Mouse (Mus musculus): ENCODE data around the gene Zfyve28. TPM values are rescaled to one million over a fixed set of nuclear protein-coding genes. Genes with fewer than 3 reads are reported as not detected.

Zfyve28 gene
- 4.6 and 5.4 TPM in 2 replicates for polyA plus RNA-seq (2015; fragmentation: Nextera tagmentation; extraction: Ambion mirVana)

GRCm38 (mm10) chr5:34288154-34288716 is at the start of gene Zfyve28, which contains the start of gene Cfap99:
Gene Zfyve28, minus strand, starts transcription at chr5:34288449.
Gene Cfap99, plus strand, starts transcription at chr5:34288600.
- peak within 1 kb of the TSS; percentile 73 for H3K4me3 ChIP-seq
- peak within 1 kb of the TSS; percentile 91 for H3K4me2 ChIP-seq
- H3K4me1 ChIP-seq (replicated peaks): peaks cover 20% of the 10 kb centered on the region
- no peaks in the 10 kb centered on the region for H3K36me3 ChIP-seq
- H3K9ac ChIP-seq: peak within 1 kb of the TSS; percentile 76
- H3K9me3 ChIP-seq: no peaks in the 10 kb centered on the region
- under 1% methylated on average over 70 of the region's 83 CpGs for WGBS
- peak; percentile 99 for ATAC-seq (ENCODE audit: low FRiP score)
- peak within 1 kb of the TSS; percentile 69 for H3K27ac ChIP-seq
- H3K27me3 ChIP-seq: peaks cover 53% of the 10 kb centered on the region

- no peaks in the 10 kb centered on the region for H3K9me3 ChIP-seq
- H3K4me2 ChIP-seq: peak overlapping the region; percentile 92
- peak overlapping the region; percentile 98 for H3K4me3 ChIP-seq
- WGBS: under 1% methylated on average over 42 of the region's 42 CpGs
- peaks cover 28% of the 10 kb centered on the region for H3K4me1 ChIP-seq (replicated peaks)
- ATAC-seq (ENCODE audit: low FRiP score): peak; percentile 31
- peak overlapping the region; percentile 98 for H3K9ac ChIP-seq
- H3K27me3 ChIP-seq: no peaks in the 10 kb centered on the region
- peak overlapping the region; percentile 95 for H3K27ac ChIP-seq
- no peaks in the 10 kb centered on the region for H3K36me3 ChIP-seq
Observed at GRCm38 (mm10) chr5:34336775-34337450, 48.7 kb upstream of the Zfyve28 start.

- H3K27me3 ChIP-seq: no peaks in the 10 kb centered on the region
- H3K36me3 ChIP-seq: no peaks in the 10 kb centered on the region
- ATAC-seq (ENCODE audit: low FRiP score): peak; percentile 99
- peaks cover 28% of the 10 kb centered on the region for H3K4me1 ChIP-seq (replicated peaks)
- peak within 1 kb of the TSS; percentile 98 for H3K9ac ChIP-seq
- no peaks in the 10 kb centered on the region for H3K9me3 ChIP-seq
- H3K4me3 ChIP-seq: peak within 1 kb of the TSS; percentile 98
- under 1% methylated on average over 66 of the region's 67 CpGs for WGBS
- H3K4me2 ChIP-seq: peak within 1 kb of the TSS; percentile 92
- peak within 1 kb of the TSS; percentile 95 for H3K27ac ChIP-seq
Observed at GRCm38 (mm10) chr5:34336097-34336774, 48.0 kb upstream of the Zfyve28 start, which contains the start of gene Rnf4. Gene Rnf4, plus strand, starts transcription at chr5:34336289.

- peak overlapping the region; percentile 92 for H3K27ac ChIP-seq
- H3K36me3 ChIP-seq: no peaks in the 10 kb centered on the region
- peaks cover 24% of the 10 kb centered on the region for H3K4me1 ChIP-seq (replicated peaks)
- H3K9me3 ChIP-seq: no peaks in the 10 kb centered on the region
- WGBS: 3% methylated on average over 21 of the region's 21 CpGs
- H3K9ac ChIP-seq: peak overlapping the region; percentile 98
- H3K27me3 ChIP-seq: no peaks in the 10 kb centered on the region
- peak; percentile 73 for ATAC-seq (ENCODE audit: low FRiP score)
- peak overlapping the region; percentile 98 for H3K4me3 ChIP-seq
- peak overlapping the region; percentile 89 for H3K4me2 ChIP-seq
Observed at GRCm38 (mm10) chr5:34335539-34336096, 47.4 kb upstream of the Zfyve28 start.

GRCm38 (mm10) chr5:34334081-34334480 is 45.8 kb upstream of the Zfyve28 start:
- H3K9ac ChIP-seq: no peak overlapping the region
- no peak for ATAC-seq (ENCODE audit: low FRiP score)
- H3K4me1 ChIP-seq (replicated peaks): peaks cover 24% of the 10 kb centered on the region
- H3K27me3 ChIP-seq: no peaks in the 10 kb centered on the region
- WGBS: 87% methylated on average over 1 of the region's 1 CpGs
- H3K4me3 ChIP-seq: no peak overlapping the region
- H3K27ac ChIP-seq: no peak overlapping the region
- H3K4me2 ChIP-seq: no peak overlapping the region
- H3K36me3 ChIP-seq: no peaks in the 10 kb centered on the region
- no peaks in the 10 kb centered on the region for H3K9me3 ChIP-seq

- no peaks in the 10 kb centered on the region for H3K27me3 ChIP-seq
Observed at GRCm38 (mm10) chr5:34330136-34330535, 41.9 kb upstream of the Zfyve28 start.

GRCm38 (mm10) chr5:34326875-34327576 is 38.8 kb upstream of the Zfyve28 start:
- ATAC-seq (ENCODE audit: low FRiP score): peak; percentile 66
- Histone ChIP-seq H3K9ac (peak overlapping the region; percentile 70), H3K27me3 (no peaks in the 10 kb centered on the region), H3K9me3 (no peaks in the 10 kb centered on the region), H3K27ac (no peak overlapping the region; the same call in 1 of the 2 replicates), H3K36me3 (no peaks in the 10 kb centered on the region), H3K4me1 (replicated peaks) (peaks cover 15% of the 10 kb centered on the region), H3K4me2 (peak overlapping the region; percentile 56), H3K4me3 (peak overlapping the region; percentile 31)
- 17% methylated on average over 31 of the region's 31 CpGs for WGBS

More at GRCm38 (mm10) chr5:34330136-34330535, 41.9 kb upstream of the Zfyve28 start:
- Histone ChIP-seq H3K36me3 (no peaks in the 10 kb centered on the region), H3K27ac (no peak overlapping the region), H3K4me1 (replicated peaks) (peaks cover 16% of the 10 kb centered on the region), H3K9ac (no peak overlapping the region), H3K9me3 (no peaks in the 10 kb centered on the region), H3K4me2 (no peak overlapping the region), H3K4me3 (no peak overlapping the region)
- WGBS: 88% methylated on average over 2 of the region's 2 CpGs
- no peak for ATAC-seq (ENCODE audit: low FRiP score)

- no peaks in the 10 kb centered on the region for H3K27me3 ChIP-seq
- H3K4me1 ChIP-seq (replicated peaks): peaks cover 15% of the 10 kb centered on the region
- no peaks in the 10 kb centered on the region for H3K9me3 ChIP-seq
- ATAC-seq (ENCODE audit: low FRiP score): no peak
- no peaks in the 10 kb centered on the region for H3K36me3 ChIP-seq
- no peak overlapping the region for H3K4me3 ChIP-seq
- no peak overlapping the region for H3K27ac ChIP-seq
- 25% methylated on average over 4 of the region's 4 CpGs for WGBS
- H3K9ac ChIP-seq: peak overlapping the region; percentile 70; the same call in 1 of the 2 replicates
- peak overlapping the region; percentile 56; the same call in 1 of the 2 replicates for H3K4me2 ChIP-seq
Observed at GRCm38 (mm10) chr5:34326249-34326691, 38.0 kb upstream of the Zfyve28 start.

- no peak for ATAC-seq (ENCODE audit: low FRiP score)
- no peaks in the 10 kb centered on the region for H3K27me3 ChIP-seq
- no peak overlapping the region for H3K4me2 ChIP-seq
- H3K9me3 ChIP-seq: no peaks in the 10 kb centered on the region
- no peak overlapping the region for H3K27ac ChIP-seq
- H3K4me3 ChIP-seq: no peak overlapping the region
- no peaks in the 10 kb centered on the region for H3K36me3 ChIP-seq
- peaks cover 15% of the 10 kb centered on the region for H3K4me1 ChIP-seq (replicated peaks)
- no peak overlapping the region for H3K9ac ChIP-seq
Observed at GRCm38 (mm10) chr5:34325286-34325685, 37.0 kb upstream of the Zfyve28 start.

GRCm38 (mm10) chr5:34321236-34321635 is 33.0 kb upstream of the Zfyve28 start:
- no peak for ATAC-seq (ENCODE audit: low FRiP score)
- H3K4me1 ChIP-seq (replicated peaks): peaks cover 1% of the 10 kb centered on the region
- WGBS: 90% methylated on average over 4 of the region's 4 CpGs
- no peak overlapping the region for H3K27ac ChIP-seq
- no peaks in the 10 kb centered on the region for H3K27me3 ChIP-seq
- no peak overlapping the region for H3K4me2 ChIP-seq
- no peak overlapping the region for H3K4me3 ChIP-seq
- no peak overlapping the region for H3K9ac ChIP-seq
- no peaks in the 10 kb centered on the region for H3K9me3 ChIP-seq
- no peaks in the 10 kb centered on the region for H3K36me3 ChIP-seq

- H3K4me1 ChIP-seq (replicated peaks): no peaks in the 10 kb centered on the region
- H3K4me3 ChIP-seq: no peak overlapping the region
- no peaks in the 10 kb centered on the region for H3K9me3 ChIP-seq
- 73% methylated on average over 2 of the region's 2 CpGs for WGBS
- no peak overlapping the region for H3K4me2 ChIP-seq
- no peak overlapping the region for H3K27ac ChIP-seq
- no peak for ATAC-seq (ENCODE audit: low FRiP score)
- H3K36me3 ChIP-seq: no peaks in the 10 kb centered on the region
- no peak overlapping the region for H3K9ac ChIP-seq
- H3K27me3 ChIP-seq: no peaks in the 10 kb centered on the region
Observed at GRCm38 (mm10) chr5:34319491-34320034, 31.3 kb upstream of the Zfyve28 start.

Measured in hindbrain, embryonic 13.5 days (tissue).